Mouse (Mus musculus): ENCODE data around the gene Nsun5. TPM values are rescaled to one million over a fixed set of nuclear protein-coding genes. Genes with fewer than 3 reads are reported as not detected.
"Not testable (repeated sequence)": the region's sequence is repeated elsewhere in the genome, so short reads cannot be mapped to it uniquely, and the experiment has no call there.

The Nsun5 gene
- polyA plus RNA-seq, 1 experiment from 2014 or later = 15.9 TPM

DNA sequence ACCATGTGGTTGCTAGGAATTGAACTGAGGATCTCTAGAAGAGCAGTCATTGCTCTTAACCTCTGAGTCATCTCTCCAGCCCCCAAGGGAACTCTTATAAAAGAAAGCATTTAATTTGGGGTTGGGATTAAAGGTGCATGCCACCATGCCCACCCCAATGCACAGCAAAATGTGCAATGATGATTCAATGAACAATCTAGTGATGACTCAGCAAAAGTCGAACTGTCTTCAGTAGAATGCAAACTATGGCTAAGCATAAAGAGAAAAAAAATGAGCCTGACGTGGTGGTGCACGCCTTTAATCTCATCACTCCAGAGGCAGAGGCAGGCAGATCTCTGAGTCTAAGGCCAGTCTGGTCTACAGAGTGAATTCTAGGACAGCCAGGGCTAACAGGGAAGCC lies 7.2 kb upstream of the Nsun5 start:
- no peak for ATAC-seq (replicated peaks; ENCODE audit: insufficient number of reproducible peaks, low FRiP score, low TSS enrichment)
- Histone ChIP-seq H3K27ac (ENCODE audit: low read depth, low read length) (no peak overlapping the region), H3K4me1 (ENCODE audit: control insufficient read depth, insufficient read depth, low read length) (no peaks in the 10 kb centered on the region), H3K9me3 (replicated peaks; ENCODE audit: control insufficient read depth, low read length) (0 out of 2 replicates have a peak, but pooled peaks cover 2% of the 10 kb centered on the region), H3K4me3 (ENCODE audit: low read depth, low read length) (no peak overlapping the region), H3K9ac (ENCODE audit: low read depth, low read length) (no peak overlapping the region), H3K4me2 (no peak overlapping the region), H3K36me3 (ENCODE audit: control insufficient read depth, insufficient read depth, low read length) (no peaks in the 10 kb centered on the region), H3K27me3 (ENCODE audit: control insufficient read depth, insufficient read depth, low read length) (peaks cover 4% of the 10 kb centered on the region; the same call in 1 of the 2 replicates)
- 78% methylated on average over 3 of the region's 3 CpGs for WGBS (ENCODE audit: insufficient replicate concordance)

GRCm38 (mm10) chr5:135363540-135363939 lies 6.2 kb upstream of the Nsun5 start:
- Histone ChIP-seq H3K4me3 (ENCODE audit: low read depth, low read length) (no peak overlapping the region), H3K9me3 (replicated peaks; ENCODE audit: control insufficient read depth, low read length) (no peaks in the 10 kb centered on the region), H3K4me1 (ENCODE audit: control insufficient read depth, insufficient read depth, low read length) (no peaks in the 10 kb centered on the region), H3K9ac (ENCODE audit: low read depth, low read length) (no peak overlapping the region), H3K27me3 (ENCODE audit: control insufficient read depth, insufficient read depth, low read length) (peaks cover 4% of the 10 kb centered on the region; the same call in 1 of the 2 replicates), H3K27ac (ENCODE audit: low read depth, low read length) (no peak overlapping the region), H3K36me3 (ENCODE audit: control insufficient read depth, insufficient read depth, low read length) (no peaks in the 10 kb centered on the region), H3K4me2 (no peak overlapping the region)
- ATAC-seq (replicated peaks; ENCODE audit: insufficient number of reproducible peaks, low FRiP score, low TSS enrichment) = no peak
- 28% methylated on average over 12 of the region's 12 CpGs for WGBS (ENCODE audit: insufficient replicate concordance)

DNA sequence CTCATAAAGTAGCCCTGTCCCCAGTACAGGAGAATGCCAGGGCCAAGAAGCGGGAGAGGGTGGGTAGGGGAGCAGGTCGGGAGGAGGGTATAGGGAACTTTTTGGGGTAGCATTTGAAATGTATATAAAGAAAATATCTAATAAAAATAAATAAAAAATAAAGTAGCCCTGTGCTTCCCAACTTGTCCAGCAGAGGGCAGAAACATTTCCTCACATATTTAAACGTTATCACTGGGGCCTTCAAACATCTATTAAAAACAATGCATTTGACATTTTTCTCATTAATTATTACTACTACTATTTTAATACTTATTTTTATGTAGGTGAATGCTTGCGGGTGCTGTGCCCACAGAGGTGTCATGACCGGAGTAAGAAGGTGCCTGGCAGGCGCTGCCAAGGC lies 1.9 kb upstream of the Nsun5 start:
- Histone ChIP-seq H3K9me3 (replicated peaks; ENCODE audit: control insufficient read depth, low read length) (no peaks in the 10 kb centered on the region), H3K4me1 (ENCODE audit: control insufficient read depth, insufficient read depth, low read length) (peaks cover 5% of the 10 kb centered on the region), H3K36me3 (ENCODE audit: control insufficient read depth, insufficient read depth, low read length) (peaks cover 9% of the 10 kb centered on the region; the same call in 1 of the 2 replicates), H3K4me2 (no peak overlapping the region), H3K9ac (ENCODE audit: low read depth, low read length) (no peak overlapping the region), H3K4me3 (ENCODE audit: low read depth, low read length) (no peak overlapping the region), H3K27ac (ENCODE audit: low read depth, low read length) (no peak overlapping the region), H3K27me3 (ENCODE audit: control insufficient read depth, insufficient read depth, low read length) (peaks cover 4% of the 10 kb centered on the region; the same call in 1 of the 2 replicates)
- no peak for ATAC-seq (replicated peaks; ENCODE audit: insufficient number of reproducible peaks, low FRiP score, low TSS enrichment)
- WGBS (ENCODE audit: insufficient replicate concordance) = 52% methylated on average over 6 of the region's 6 CpGs

GRCm38 (mm10) chr5:135368312-135368711 lies 1.4 kb upstream of the Nsun5 start:
- ATAC-seq (replicated peaks; ENCODE audit: insufficient number of reproducible peaks, low FRiP score, low TSS enrichment) = no peak
- Histone ChIP-seq H3K9ac (ENCODE audit: low read depth, low read length) (no peak overlapping the region), H3K9me3 (replicated peaks; ENCODE audit: control insufficient read depth, low read length) (no peaks in the 10 kb centered on the region; the same call in 1 of the 2 replicates), H3K27me3 (ENCODE audit: control insufficient read depth, insufficient read depth, low read length) (peaks cover 4% of the 10 kb centered on the region; the same call in 1 of the 2 replicates), H3K4me2 (no peak overlapping the region), H3K36me3 (ENCODE audit: control insufficient read depth, insufficient read depth, low read length) (peaks cover 13% of the 10 kb centered on the region), H3K4me1 (ENCODE audit: control insufficient read depth, insufficient read depth, low read length) (peaks cover 5% of the 10 kb centered on the region), H3K27ac (ENCODE audit: low read depth, low read length) (no peak overlapping the region), H3K4me3 (ENCODE audit: low read depth, low read length) (no peak overlapping the region)
- 76% methylated on average over 6 of the region's 6 CpGs for WGBS (ENCODE audit: insufficient replicate concordance)

DNA sequence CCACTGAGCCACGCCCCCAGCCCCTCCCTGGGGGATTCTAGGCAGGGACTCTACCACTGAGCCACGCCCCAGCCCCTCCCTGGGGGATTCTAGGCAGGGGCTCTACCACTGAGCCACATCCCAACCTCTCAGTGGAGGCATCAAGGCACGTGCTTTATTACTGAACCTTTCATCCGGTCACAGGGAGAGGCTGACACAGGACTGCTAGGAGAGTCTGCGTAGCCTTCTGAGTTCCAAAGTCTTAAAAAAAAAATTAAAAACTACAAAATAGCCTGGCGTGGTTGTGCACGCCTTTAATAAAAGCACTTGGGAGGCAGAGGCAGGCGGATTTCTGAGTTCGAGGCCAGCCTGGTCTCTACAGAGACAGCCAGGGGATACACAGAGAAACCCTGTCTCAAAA lies 557 bp upstream of the Nsun5 start:
- not testable (repeated sequence) for ATAC-seq (replicated peaks; ENCODE audit: insufficient number of reproducible peaks, low FRiP score, low TSS enrichment)

DNA sequence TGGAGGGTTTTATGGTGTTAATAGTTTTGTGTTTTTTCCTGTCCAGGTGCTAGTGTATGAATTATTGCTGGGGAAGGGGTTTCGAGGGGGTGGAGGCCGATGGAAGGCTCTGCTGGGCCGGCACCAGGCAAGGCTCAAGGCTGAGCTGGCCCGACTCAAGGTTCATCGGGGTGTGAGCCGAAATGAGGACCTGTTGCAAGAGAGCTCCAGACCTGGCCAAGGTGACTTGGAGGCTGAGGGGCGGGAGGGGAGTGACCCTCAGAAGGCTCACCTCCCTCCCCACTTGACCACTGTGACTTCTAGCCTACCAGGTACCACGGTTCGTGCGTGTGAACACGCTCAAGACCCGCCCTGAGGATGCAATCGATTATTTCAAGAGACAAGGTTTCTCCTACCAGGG lies 1.4 kb downstream of the Nsun5 start:
- Histone ChIP-seq H3K4me3 (ENCODE audit: low read depth, low read length) (no peak overlapping the region), H3K9ac (ENCODE audit: low read depth, low read length) (no peak overlapping the region), H3K4me1 (ENCODE audit: control insufficient read depth, insufficient read depth, low read length) (peaks cover 5% of the 10 kb centered on the region), H3K27ac (ENCODE audit: low read depth, low read length) (no peak overlapping the region), H3K4me2 (no peak overlapping the region), H3K27me3 (ENCODE audit: control insufficient read depth, insufficient read depth, low read length) (no peaks in the 10 kb centered on the region), H3K36me3 (ENCODE audit: control insufficient read depth, insufficient read depth, low read length) (peaks cover 35% of the 10 kb centered on the region), H3K9me3 (replicated peaks; ENCODE audit: control insufficient read depth, low read length) (no peaks in the 10 kb centered on the region; the same call in 1 of the 2 replicates)
- 91% methylated on average over 13 of the region's 13 CpGs for WGBS (ENCODE audit: insufficient replicate concordance)
- ATAC-seq (replicated peaks; ENCODE audit: insufficient number of reproducible peaks, low FRiP score, low TSS enrichment) = no peak

More for the DNA sequence above, 557 bp upstream of the Nsun5 start:
- H3K36me3 ChIP-seq (ENCODE audit: control insufficient read depth, insufficient read depth, low read length) = peaks cover 20% of the 10 kb centered on the region
- H3K9ac ChIP-seq (ENCODE audit: low read depth, low read length) = peak overlapping the region; percentile 83; the same call in 1 of the 2 replicates
- peak overlapping the region; percentile 47 for H3K27ac ChIP-seq (ENCODE audit: low read depth, low read length)
- not testable (repeated sequence) for H3K4me1 ChIP-seq (ENCODE audit: control insufficient read depth, insufficient read depth, low read length); H3K9me3 ChIP-seq (replicated peaks; ENCODE audit: control insufficient read depth, low read length); H3K27me3 ChIP-seq (ENCODE audit: control insufficient read depth, insufficient read depth, low read length)
- WGBS (ENCODE audit: insufficient replicate concordance) = 54% methylated on average over 9 of the region's 9 CpGs
- peak overlapping the region; percentile 97 for H3K4me2 ChIP-seq
- peak overlapping the region; percentile 85 for H3K4me3 ChIP-seq (ENCODE audit: low read depth, low read length)

- H3K4me1 ChIP-seq (ENCODE audit: control insufficient read depth, insufficient read depth, low read length) = peaks cover 5% of the 10 kb centered on the region
- H3K27ac ChIP-seq (ENCODE audit: low read depth, low read length) = no peak overlapping the region
- H3K36me3 ChIP-seq (ENCODE audit: control insufficient read depth, insufficient read depth, low read length) = peaks cover 45% of the 10 kb centered on the region
- no peak overlapping the region for H3K4me3 ChIP-seq (ENCODE audit: low read depth, low read length)
- 88% methylated on average over 5 of the region's 5 CpGs for WGBS (ENCODE audit: insufficient replicate concordance)
- H3K27me3 ChIP-seq (ENCODE audit: control insufficient read depth, insufficient read depth, low read length) = no peaks in the 10 kb centered on the region
- H3K9ac ChIP-seq (ENCODE audit: low read depth, low read length) = no peak overlapping the region
- no peak for ATAC-seq (replicated peaks; ENCODE audit: insufficient number of reproducible peaks, low FRiP score, low TSS enrichment)
- no peak overlapping the region for H3K4me2 ChIP-seq
- H3K9me3 ChIP-seq (replicated peaks; ENCODE audit: control insufficient read depth, low read length) = no peaks in the 10 kb centered on the region; the same call in 1 of the 2 replicates
Observed at GRCm38 (mm10) chr5:135373601-135374000, 3.8 kb downstream of the Nsun5 start.

DNA sequence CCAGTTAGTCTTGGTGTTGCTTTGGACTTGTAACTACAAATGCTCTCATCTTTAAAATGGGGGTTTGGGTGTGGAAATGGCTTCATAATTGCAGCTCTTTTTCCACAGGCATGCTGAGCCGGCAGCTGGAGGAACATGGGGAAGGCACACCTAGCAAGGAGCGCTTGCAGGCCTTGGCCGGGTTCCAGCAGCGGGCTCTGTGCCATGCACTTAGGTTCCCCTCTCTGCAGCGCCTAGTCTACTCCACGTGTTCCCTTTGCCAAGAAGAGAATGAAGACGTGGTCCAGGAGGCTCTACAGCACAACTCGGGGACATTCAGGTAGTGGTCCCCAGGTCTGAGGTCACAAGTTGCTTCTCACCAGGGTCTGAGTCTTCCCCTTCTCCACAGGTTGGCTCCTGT lies 5.4 kb downstream of the Nsun5 start:
- Histone ChIP-seq H3K27ac (ENCODE audit: low read depth, low read length) (no peak overlapping the region), H3K4me2 (no peak overlapping the region), H3K4me3 (ENCODE audit: low read depth, low read length) (no peak overlapping the region), H3K4me1 (ENCODE audit: control insufficient read depth, insufficient read depth, low read length) (peaks cover 5% of the 10 kb centered on the region), H3K9me3 (replicated peaks; ENCODE audit: control insufficient read depth, low read length) (no peaks in the 10 kb centered on the region; the same call in 1 of the 2 replicates), H3K9ac (ENCODE audit: low read depth, low read length) (no peak overlapping the region), H3K27me3 (ENCODE audit: control insufficient read depth, insufficient read depth, low read length) (no peaks in the 10 kb centered on the region), H3K36me3 (ENCODE audit: control insufficient read depth, insufficient read depth, low read length) (peaks cover 54% of the 10 kb centered on the region)
- 86% methylated on average over 8 of the region's 8 CpGs for WGBS (ENCODE audit: insufficient replicate concordance)
- no peak for ATAC-seq (replicated peaks; ENCODE audit: insufficient number of reproducible peaks, low FRiP score, low TSS enrichment)

- Histone ChIP-seq H3K9ac (ENCODE audit: low read depth, low read length) (no peak overlapping the region), H3K9me3 (replicated peaks; ENCODE audit: control insufficient read depth, low read length) (no peaks in the 10 kb centered on the region; the same call in 1 of the 2 replicates), H3K4me1 (ENCODE audit: control insufficient read depth, insufficient read depth, low read length) (no peaks in the 10 kb centered on the region), H3K27me3 (ENCODE audit: control insufficient read depth, insufficient read depth, low read length) (no peaks in the 10 kb centered on the region), H3K4me2 (no peak overlapping the region), H3K4me3 (ENCODE audit: low read depth, low read length) (no peak overlapping the region), H3K36me3 (ENCODE audit: control insufficient read depth, insufficient read depth, low read length) (peaks cover 65% of the 10 kb centered on the region), H3K27ac (ENCODE audit: low read depth, low read length) (no peak overlapping the region)
- WGBS (ENCODE audit: insufficient replicate concordance) = 82% methylated on average over 2 of the region's 2 CpGs
- ATAC-seq (replicated peaks; ENCODE audit: insufficient number of reproducible peaks, low FRiP score, low TSS enrichment) = no peak
Observed at GRCm38 (mm10) chr5:135376341-135376740, 6.6 kb downstream of the Nsun5 start.

Data from heart, embryonic 11.5 days (tissue).